Mouse (Mus musculus) limb, embryonic 10.5 days (tissue): Measurements from ENCODE around the gene Pdzrn4. TPM values are rescaled to one million over a fixed set of nuclear protein-coding genes. Genes with fewer than 3 reads are reported as not detected.

Experiments
- DNase-seq: peaks from one replicate; pipeline ENCODE4 v3.0.0-alpha.2; 2017; ENCODE audit warnings: low spot score
- H3K27ac ChIP-seq: fragments of 300-500 bp; sonication (generic); 2 replicates; pipeline ENCODE4 v1.5.1; 2016; ENCODE audit warnings: mild to moderate bottlenecking
- H3K27me3 ChIP-seq: fragments of 300-500 bp; sonication (generic); 2 replicates; pipeline ENCODE4 v1.6.1; 2016; ENCODE audit warnings: low read depth, mild to moderate bottlenecking; ENCODE audit not compliant: poor library complexity, severe bottlenecking
- H3K36me3 ChIP-seq: fragments of 300-500 bp; sonication (generic); 2 replicates; pipeline ENCODE4 v1.6.1; 2016; ENCODE audit warnings: mild to moderate bottlenecking, moderate library complexity
- H3K4me1 ChIP-seq: fragments of 300-500 bp; sonication (generic); 2 replicates; pipeline ENCODE4 v1.6.1; 2016
- H3K4me3 ChIP-seq: fragments of 300-500 bp; sonication (generic); 2 replicates; pipeline ENCODE4 v1.5.1; 2016; ENCODE audit warnings: mild to moderate bottlenecking, moderate library complexity
- H3K9me3 ChIP-seq: fragments of 300-500 bp; sonication (generic); replicated peaks from 2 replicates; pipeline ENCODE4 v1.6.1; 2016; ENCODE audit warnings: mild to moderate bottlenecking
- WGBS: fragments of 180-500 bp; shearing (Covaris S2); methylation state at CpG from one replicate; pipeline ENCODE4 v1.1.7; 2016; 5-methylcytosine and 5-hydroxymethylcytosine counted together
- polyA plus RNA-seq: library from polyadenylated mRNA; unstranded; fragments of >200 nt; fragmentation: Nextera tagmentation; extraction: Ambion mirVana; gene quantifications from 2 replicates; pipeline ENCODE4 v1.2.1, GENCODE M21; 2016

Pdzrn4 gene
- polyA plus RNA-seq, 1 experiment from 2014 or later: 1.2 TPM

- no peak overlapping the region for H3K4me3 ChIP-seq
- H3K4me1 ChIP-seq: peaks cover 5% of the 10 kb centered on the region; the same call in 1 of the 2 replicates
- no peak overlapping the region for H3K27ac ChIP-seq
- WGBS: 12% methylated on average over 6 of the region's 6 CpGs
- H3K27me3 ChIP-seq: no peaks in the 10 kb centered on the region
- no peak for DNase-seq
- no peaks in the 10 kb centered on the region for H3K36me3 ChIP-seq
- H3K9me3 ChIP-seq: no peaks in the 10 kb centered on the region
Observed at GRCm38 (mm10) chr15:92434605-92435004, 37.9 kb downstream of the Pdzrn4 start.

GRCm38 (mm10) chr15:92435306-92435705, 38.6 kb downstream of the Pdzrn4 start:
- Histone ChIP-seq H3K36me3 (no peaks in the 10 kb centered on the region), H3K27me3 (no peaks in the 10 kb centered on the region), H3K9me3 (no peaks in the 10 kb centered on the region), H3K4me1 (peaks cover 5% of the 10 kb centered on the region; the same call in 1 of the 2 replicates), H3K4me3 (no peak overlapping the region), H3K27ac (no peak overlapping the region)
- no peak for DNase-seq
- WGBS: 58% methylated on average over 4 of the region's 4 CpGs

DNA sequence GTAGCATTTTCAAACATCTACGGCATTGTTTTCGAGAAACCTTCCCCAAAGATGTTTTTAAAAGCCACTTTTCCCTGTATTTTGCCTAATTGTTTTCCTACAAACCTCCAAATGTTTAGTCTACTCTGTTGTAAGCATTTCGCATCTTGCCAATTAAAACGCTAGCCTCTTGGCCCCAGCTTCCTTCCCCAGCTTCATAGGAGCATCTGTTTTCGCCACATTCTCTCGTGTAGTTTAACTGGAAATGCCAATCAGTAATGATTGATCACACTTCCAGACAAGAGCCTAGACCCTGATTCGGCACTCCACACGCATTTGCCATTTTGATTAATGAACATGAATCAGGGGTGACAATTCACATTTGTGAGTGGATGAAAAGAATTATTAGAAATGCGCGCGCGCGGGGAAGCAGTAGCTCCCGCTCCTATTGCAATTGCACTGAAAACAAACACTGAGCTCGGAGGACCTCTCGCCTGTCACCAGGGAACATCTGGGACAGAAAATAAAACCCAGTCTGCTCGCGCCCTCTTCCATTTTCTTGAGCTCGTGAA, 45.0 kb downstream of the Pdzrn4 start:
- H3K36me3 ChIP-seq: no peaks in the 10 kb centered on the region
- no peak overlapping the region for H3K27ac ChIP-seq
- peak; percentile 37 for DNase-seq
- H3K27me3 ChIP-seq: no peaks in the 10 kb centered on the region
- peak overlapping the region; percentile 29 for H3K4me3 ChIP-seq
- 51% methylated on average over 19 of the region's 19 CpGs for WGBS
- H3K9me3 ChIP-seq: no peaks in the 10 kb centered on the region
- H3K4me1 ChIP-seq: peaks cover 16% of the 10 kb centered on the region

- H3K27ac ChIP-seq: no peak overlapping the region
- no peak overlapping the region for H3K4me3 ChIP-seq
- 48% methylated on average over 8 of the region's 8 CpGs for WGBS
- no peaks in the 10 kb centered on the region for H3K9me3 ChIP-seq
- no peaks in the 10 kb centered on the region for H3K36me3 ChIP-seq
- H3K27me3 ChIP-seq: no peaks in the 10 kb centered on the region
- 0 out of 2 replicates have a peak, but pooled peaks cover 4% of the 10 kb centered on the region for H3K4me1 ChIP-seq
- peak; percentile 42 for DNase-seq
Observed at GRCm38 (mm10) chr15:92447708-92448147, 51.0 kb downstream of the Pdzrn4 start.

DNA sequence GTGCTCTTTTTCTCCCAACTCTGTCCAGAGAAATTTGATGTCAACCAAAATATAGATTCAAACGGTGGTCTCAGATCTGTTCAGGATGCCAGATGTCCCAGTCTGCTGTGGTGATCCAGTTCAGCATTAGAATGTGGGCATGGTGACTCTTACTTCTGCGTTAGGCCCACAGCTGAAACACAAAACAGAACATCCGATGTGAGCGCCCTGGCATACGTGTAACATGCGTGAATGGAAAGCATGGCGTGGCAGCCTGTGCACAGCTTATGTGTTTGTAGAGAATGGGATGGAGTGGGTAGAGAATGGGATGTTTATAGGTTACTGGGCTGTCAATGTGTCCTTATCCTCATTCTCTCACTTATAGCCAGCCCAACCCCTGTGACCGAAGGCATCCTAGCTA, 52.4 kb downstream of the Pdzrn4 start:
- H3K4me1 ChIP-seq: 0 out of 2 replicates have a peak, but pooled peaks cover 4% of the 10 kb centered on the region
- no peaks in the 10 kb centered on the region for H3K9me3 ChIP-seq
- 96% methylated on average over 8 of the region's 8 CpGs for WGBS
- H3K27me3 ChIP-seq: no peaks in the 10 kb centered on the region
- no peak overlapping the region for H3K27ac ChIP-seq
- DNase-seq: no peak
- H3K4me3 ChIP-seq: no peak overlapping the region
- no peaks in the 10 kb centered on the region for H3K36me3 ChIP-seq

DNA sequence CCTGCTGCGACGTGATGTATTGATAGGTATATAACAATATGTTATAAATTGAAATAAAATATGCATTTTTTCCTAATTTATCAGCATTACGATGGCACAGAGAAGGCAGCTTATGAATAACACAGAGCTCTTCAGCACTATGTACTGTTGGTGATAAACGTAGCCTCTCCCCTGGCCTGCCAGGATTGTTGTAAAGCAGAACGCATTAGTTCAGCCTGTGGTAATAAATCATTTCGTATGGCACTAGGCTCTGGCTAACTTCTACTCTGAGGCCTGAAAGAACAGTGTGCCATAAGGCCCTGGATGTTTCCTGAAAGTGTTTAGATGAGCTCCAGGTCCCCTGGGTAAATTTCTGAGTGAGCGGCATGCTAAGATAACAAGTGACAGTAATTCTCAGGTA, 55.9 kb downstream of the Pdzrn4 start:
- Histone ChIP-seq H3K4me1 (0 out of 2 replicates have a peak, but pooled peaks cover 4% of the 10 kb centered on the region), H3K9me3 (no peaks in the 10 kb centered on the region), H3K27me3 (no peaks in the 10 kb centered on the region), H3K27ac (no peak overlapping the region), H3K36me3 (no peaks in the 10 kb centered on the region), H3K4me3 (no peak overlapping the region)
- no peak for DNase-seq
- 62% methylated on average over 7 of the region's 7 CpGs for whole genome bisulfite sequencing

DNA sequence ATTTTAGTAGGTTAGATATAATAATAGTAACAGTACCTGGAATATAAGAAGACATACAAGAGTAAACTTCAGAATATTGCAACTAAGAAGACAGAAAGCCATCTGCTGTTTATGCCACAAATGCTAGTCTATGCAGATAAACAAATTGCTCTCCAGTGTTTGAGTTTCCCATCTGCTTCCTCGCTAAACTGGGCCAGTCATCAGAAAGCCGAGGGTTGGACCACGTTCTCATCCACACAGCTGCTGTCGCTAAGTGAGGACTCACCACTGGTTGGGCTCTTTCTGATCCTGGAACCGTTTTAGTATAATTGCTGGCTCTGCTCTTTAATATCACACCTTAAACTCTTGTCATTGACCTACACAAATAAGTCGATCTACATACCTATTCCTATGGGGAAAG, 85.5 kb downstream of the Pdzrn4 start:
- H3K9me3 ChIP-seq: no peaks in the 10 kb centered on the region
- no peaks in the 10 kb centered on the region for H3K4me1 ChIP-seq
- H3K27ac ChIP-seq: no peak overlapping the region
- 87% methylated on average over 6 of the region's 6 CpGs for WGBS
- no peaks in the 10 kb centered on the region for H3K36me3 ChIP-seq
- no peak for DNase-seq
- H3K4me3 ChIP-seq: no peak overlapping the region
- H3K27me3 ChIP-seq: no peaks in the 10 kb centered on the region

DNA sequence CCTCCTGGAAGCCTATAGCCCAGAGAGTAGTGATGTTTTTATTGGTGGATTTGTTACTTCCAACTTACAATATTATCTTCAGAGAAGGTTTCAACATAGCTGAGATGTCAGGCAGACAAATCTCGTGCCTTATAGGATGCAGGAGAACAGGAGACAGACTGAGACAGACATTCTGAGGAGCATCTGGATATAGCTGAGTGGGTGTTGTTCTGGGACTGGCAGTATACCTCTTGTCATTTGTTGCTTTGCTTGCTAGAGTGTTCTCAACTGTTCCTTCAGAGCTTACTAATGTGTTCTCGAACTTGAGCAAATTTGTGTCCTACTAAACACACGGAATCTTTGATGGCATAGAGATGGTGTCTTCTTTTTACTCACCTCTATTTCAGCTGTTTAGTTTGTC, 94.7 kb downstream of the Pdzrn4 start:
- DNase-seq: no peak
- H3K4me3 ChIP-seq: no peak overlapping the region
- no peaks in the 10 kb centered on the region for H3K9me3 ChIP-seq
- 88% methylated on average over 3 of the region's 3 CpGs for WGBS
- no peak overlapping the region for H3K27ac ChIP-seq
- H3K27me3 ChIP-seq: no peaks in the 10 kb centered on the region
- no peaks in the 10 kb centered on the region for H3K36me3 ChIP-seq
- H3K4me1 ChIP-seq: no peaks in the 10 kb centered on the region

GRCm38 (mm10) chr15:92495465-92496174, 98.9 kb downstream of the Pdzrn4 start:
- no peaks in the 10 kb centered on the region for H3K27me3 ChIP-seq
- no peak for DNase-seq
- WGBS: 89% methylated on average over 12 of the region's 12 CpGs

DNA sequence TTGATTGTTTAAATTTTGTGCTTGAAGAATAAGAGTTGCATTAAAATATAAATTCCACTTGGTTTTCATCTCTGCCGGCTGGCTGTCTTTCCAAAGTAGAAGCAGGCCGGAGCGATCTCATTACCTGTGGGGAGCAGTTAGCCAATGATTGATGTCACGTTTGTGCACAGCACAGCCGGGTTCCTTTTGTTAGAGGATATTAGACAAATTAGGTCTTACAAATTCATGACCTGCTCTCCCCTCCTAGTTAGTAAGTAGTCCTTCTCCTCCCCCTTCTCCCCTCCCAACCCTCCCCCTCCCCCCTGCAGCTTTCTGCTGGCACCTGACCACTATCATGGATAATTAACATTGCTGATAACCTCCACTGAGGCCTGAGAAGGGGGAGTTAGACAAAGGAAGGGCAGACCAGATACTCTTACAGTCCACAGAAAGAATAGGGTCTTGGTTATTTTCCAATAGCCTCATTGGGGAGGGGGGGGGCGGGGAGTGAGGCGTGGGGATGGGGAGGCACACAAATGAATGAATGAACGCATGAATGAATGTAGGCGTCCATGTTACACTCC, 103.7 kb downstream of the Pdzrn4 start:
- peak; percentile 33 for DNase-seq

More at GRCm38 (mm10) chr15:92495465-92496174, 98.9 kb downstream of the Pdzrn4 start:
- H3K4me1 ChIP-seq: peaks cover 4% of the 10 kb centered on the region; the same call in 1 of the 2 replicates
- no peak overlapping the region for H3K27ac ChIP-seq
- H3K9me3 ChIP-seq: no peaks in the 10 kb centered on the region
- no peaks in the 10 kb centered on the region for H3K36me3 ChIP-seq
- no peak overlapping the region for H3K4me3 ChIP-seq

GRCm38 (mm10) chr15:92502797-92503196, 106.1 kb downstream of the Pdzrn4 start:
- H3K27ac ChIP-seq: no peak overlapping the region
- peaks cover 4% of the 10 kb centered on the region; the same call in 1 of the 2 replicates for H3K4me1 ChIP-seq
- H3K36me3 ChIP-seq: no peaks in the 10 kb centered on the region
- H3K4me3 ChIP-seq: no peak overlapping the region
- DNase-seq: no peak
- no peaks in the 10 kb centered on the region for H3K27me3 ChIP-seq
- H3K9me3 ChIP-seq: no peaks in the 10 kb centered on the region
- 94% methylated on average over 1 of the region's 1 CpGs for WGBS

More for the DNA sequence above, 103.7 kb downstream of the Pdzrn4 start:
- Histone ChIP-seq H3K9me3 (no peaks in the 10 kb centered on the region), H3K4me1 (peaks cover 4% of the 10 kb centered on the region; the same call in 1 of the 2 replicates), H3K27ac (no peak overlapping the region), H3K36me3 (no peaks in the 10 kb centered on the region), H3K4me3 (no peak overlapping the region), H3K27me3 (no peaks in the 10 kb centered on the region)
- WGBS: 60% methylated on average over 9 of the region's 9 CpGs

- H3K4me3 ChIP-seq: no peak overlapping the region
- H3K27me3 ChIP-seq: no peaks in the 10 kb centered on the region
- no peaks in the 10 kb centered on the region for H3K36me3 ChIP-seq
- WGBS: 90% methylated on average over 8 of the region's 8 CpGs
- H3K4me1 ChIP-seq: no peaks in the 10 kb centered on the region
- no peak overlapping the region for H3K27ac ChIP-seq
- DNase-seq: no peak
- H3K9me3 ChIP-seq: no peaks in the 10 kb centered on the region
Observed at GRCm38 (mm10) chr15:92509372-92509771, 112.7 kb downstream of the Pdzrn4 start.

GRCm38 (mm10) chr15:92515651-92516050, 119.0 kb downstream of the Pdzrn4 start:
- Histone ChIP-seq H3K9me3 (no peaks in the 10 kb centered on the region), H3K4me1 (peaks cover 10% of the 10 kb centered on the region; the same call in 1 of the 2 replicates), H3K27ac (no peak overlapping the region), H3K27me3 (peaks cover 11% of the 10 kb centered on the region; the same call in 1 of the 2 replicates), H3K4me3 (no peak overlapping the region), H3K36me3 (no peaks in the 10 kb centered on the region)
- 38% methylated on average over 1 of the region's 1 CpGs for WGBS
- no peak for DNase-seq
